Mouse (Mus musculus) limb, embryonic 12.5 days (tissue): ENCODE measurements around the gene Mical3. TPM values are rescaled to one million over a fixed set of nuclear protein-coding genes. Genes with fewer than 3 reads are reported as not detected.

Experiments used
- ATAC-seq: fragments of 200-750 bp; cut with Nextera tagmentation; 2 replicates; pipeline ENCODE4 v1.8.0; 2017; ENCODE audit warnings: low read depth, moderate TSS enrichment; ENCODE audit not compliant: insufficient number of reproducible peaks, insufficient read depth, low FRiP score, low TSS enrichment
- H3K27ac ChIP-seq: fragments of 300-500 bp; sonication (generic); 2 replicates; pipeline ENCODE4 v1.5.1; 2016; ENCODE audit warnings: mild to moderate bottlenecking, moderate library complexity
- H3K27me3 ChIP-seq: fragments of 300-500 bp; sonication (generic); 2 replicates; pipeline ENCODE4 v1.6.1; 2016; ENCODE audit warnings: mild to moderate bottlenecking, moderate library complexity
- H3K36me3 ChIP-seq: fragments of 300-500 bp; sonication (generic); 2 replicates; pipeline ENCODE4 v1.6.1; 2016; ENCODE audit warnings: mild to moderate bottlenecking, moderate library complexity
- H3K4me1 ChIP-seq: fragments of 300-500 bp; sonication (generic); replicated peaks from 2 replicates; pipeline ENCODE4 v1.6.1; 2016
- H3K4me2 ChIP-seq: fragments of 300-500 bp; sonication (generic); 2 replicates; pipeline ENCODE4 v1.6.1; 2016; ENCODE audit warnings: mild to moderate bottlenecking, moderate library complexity
- H3K4me3 ChIP-seq: fragments of 300-500 bp; sonication (generic); replicated peaks from 2 replicates; pipeline ENCODE4 v1.5.1; 2016; ENCODE audit warnings: mild to moderate bottlenecking
- H3K9ac ChIP-seq: fragments of 300-500 bp; sonication (generic); replicated peaks from 2 replicates; pipeline ENCODE4 v1.6.1; 2016; ENCODE audit warnings: mild to moderate bottlenecking, moderate library complexity
- H3K9me3 ChIP-seq: fragments of 300-500 bp; sonication (generic); 2 replicates; pipeline ENCODE4 v1.6.1; 2016; ENCODE audit warnings: mild to moderate bottlenecking, moderate library complexity
- WGBS: fragments of 180-500 bp; shearing (Covaris S2); methylation state at CpG from one replicate; pipeline ENCODE4 v1.1.7; 2016; 5-methylcytosine and 5-hydroxymethylcytosine counted together
- polyA plus RNA-seq: library from polyadenylated mRNA; unstranded; fragments of >200 nt; fragmentation: Nextera tagmentation; extraction: Ambion mirVana; gene quantifications from 2 replicates; pipeline ENCODE4 v1.2.1, GENCODE M21; 2016

Mical3 gene
- polyA plus RNA-seq, 1 experiment from 2014 or later = 10.8 TPM

DNA sequence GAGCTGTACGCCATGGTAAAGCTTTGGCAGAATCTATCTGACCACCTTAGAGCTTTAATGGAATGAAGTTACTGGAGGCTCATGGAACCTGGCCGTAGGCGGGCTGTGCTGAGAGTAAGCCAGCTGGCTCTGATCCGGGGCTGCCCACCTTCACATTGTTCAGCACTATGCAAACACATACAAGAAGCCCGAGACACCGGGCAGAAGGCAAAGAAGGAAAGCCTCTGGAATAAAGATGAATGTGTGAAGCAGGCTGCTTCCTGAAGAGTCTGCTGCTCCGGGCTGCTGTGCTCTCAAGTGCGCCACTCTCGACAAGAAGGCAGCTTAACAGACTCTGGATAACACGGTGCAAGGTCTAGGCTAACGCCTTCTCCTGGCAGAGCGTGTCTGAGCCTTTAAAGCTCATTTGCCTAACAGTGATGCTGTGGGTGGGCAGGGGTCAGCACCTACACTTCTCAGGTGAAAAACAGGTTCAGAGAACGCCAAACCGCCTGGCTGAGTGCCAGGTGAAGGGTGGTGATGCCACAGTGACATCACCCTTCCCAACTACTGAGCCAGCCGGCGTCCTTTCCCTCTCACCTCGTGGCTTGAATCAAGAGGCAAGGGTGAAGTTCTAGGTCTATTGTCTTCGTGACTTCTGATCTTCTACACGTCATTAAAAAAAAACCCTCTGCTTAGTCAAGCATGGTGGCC is 100.8 kb downstream of the Mical3 start:
- Histone ChIP-seq H3K4me2 (no peak overlapping the region), H3K36me3 (peaks cover 72% of the 10 kb centered on the region), H3K4me3 (no peak overlapping the region), H3K9ac (no peak overlapping the region), H3K27ac (no peak overlapping the region), H3K27me3 (no peaks in the 10 kb centered on the region), H3K4me1 (peaks cover 29% of the 10 kb centered on the region), H3K9me3 (no peaks in the 10 kb centered on the region)
- no peak for ATAC-seq
- 91% methylated on average over 19 of the region's 19 CpGs for WGBS

DNA sequence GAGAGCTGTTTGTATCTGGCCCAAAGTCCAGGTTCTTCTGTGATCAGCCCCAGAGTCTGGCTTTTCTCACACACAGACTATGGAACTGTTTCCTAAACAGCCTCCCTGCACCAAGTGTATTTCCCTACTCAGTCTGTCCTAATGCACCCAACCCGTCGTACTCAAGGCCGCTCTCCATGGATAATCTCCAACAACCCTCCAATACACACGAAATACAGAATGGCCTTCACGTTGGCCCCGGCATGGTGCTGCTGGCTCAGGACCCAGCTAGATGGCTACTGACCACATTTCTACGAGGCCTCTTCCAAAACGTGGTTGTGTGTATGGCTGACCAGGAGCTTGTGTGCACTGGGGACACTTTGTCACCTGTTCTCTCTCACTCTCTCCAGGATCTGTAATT is 102.3 kb downstream of the Mical3 start:
- H3K9me3 ChIP-seq = no peaks in the 10 kb centered on the region
- H3K4me2 ChIP-seq = no peak overlapping the region
- peaks cover 69% of the 10 kb centered on the region for H3K36me3 ChIP-seq
- H3K27me3 ChIP-seq = no peaks in the 10 kb centered on the region
- 90% methylated on average over 8 of the region's 8 CpGs for WGBS
- no peak overlapping the region for H3K9ac ChIP-seq
- H3K27ac ChIP-seq = no peak overlapping the region
- H3K4me1 ChIP-seq = peaks cover 32% of the 10 kb centered on the region
- no peak for ATAC-seq
- no peak overlapping the region for H3K4me3 ChIP-seq

DNA sequence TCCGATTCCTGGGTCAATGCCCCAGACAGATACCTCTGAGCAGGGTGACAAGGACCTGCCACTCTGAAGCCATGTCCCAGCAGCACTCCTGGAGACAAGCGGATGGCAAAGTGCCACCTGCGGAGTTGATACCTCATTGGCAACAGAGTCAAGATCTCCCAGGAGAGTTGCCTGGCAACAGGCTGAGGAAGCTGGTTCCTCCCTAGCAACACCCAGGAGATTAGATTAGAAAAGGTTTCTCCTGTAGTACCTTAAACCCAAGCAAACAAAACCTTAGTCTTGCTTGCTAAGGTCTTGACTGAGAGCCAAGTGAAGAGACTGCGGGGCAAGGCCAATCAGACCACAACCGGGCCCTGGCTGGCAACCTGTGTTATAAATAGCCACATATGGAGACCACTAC is 103.5 kb downstream of the Mical3 start:
- H3K27ac ChIP-seq = no peak overlapping the region
- ATAC-seq = no peak
- 78% methylated on average over 5 of the region's 5 CpGs for WGBS

DNA sequence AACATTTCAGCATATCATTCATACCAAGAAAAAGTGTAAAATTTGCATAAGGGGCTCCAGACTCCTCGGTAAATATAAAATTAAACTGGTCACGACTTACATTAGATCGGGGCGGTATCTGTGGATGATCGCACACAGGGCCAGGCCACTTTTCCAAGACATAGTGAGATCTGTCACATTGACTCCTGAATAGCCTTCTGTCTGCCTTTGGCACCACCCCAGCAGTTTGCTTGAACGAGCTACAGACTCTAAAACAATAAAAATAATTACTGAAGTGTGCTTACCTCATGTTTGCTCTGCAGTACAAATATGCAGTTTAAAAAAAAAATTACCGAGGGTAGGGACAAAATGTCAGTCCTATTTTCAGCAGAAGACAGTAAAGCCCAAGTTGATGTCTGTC is 103.9 kb downstream of the Mical3 start:
- H3K27ac ChIP-seq = peak overlapping the region; percentile 8; the same call in 1 of the 2 replicates
- no peak for ATAC-seq
- H3K4me2 ChIP-seq = no peak overlapping the region
- H3K27me3 ChIP-seq = no peaks in the 10 kb centered on the region
- H3K9me3 ChIP-seq = no peaks in the 10 kb centered on the region
- no peak overlapping the region for H3K9ac ChIP-seq
- H3K4me1 ChIP-seq = peaks cover 32% of the 10 kb centered on the region
- WGBS = 70% methylated on average over 7 of the region's 7 CpGs
- H3K36me3 ChIP-seq = peaks cover 62% of the 10 kb centered on the region
- H3K4me3 ChIP-seq = no peak overlapping the region

More for the DNA sequence above, 103.5 kb downstream of the Mical3 start:
- H3K4me3 ChIP-seq = no peak overlapping the region
- H3K27me3 ChIP-seq = no peaks in the 10 kb centered on the region
- no peak overlapping the region; the same call in 1 of the 2 replicates for H3K9ac ChIP-seq
- H3K36me3 ChIP-seq = peaks cover 62% of the 10 kb centered on the region
- H3K4me2 ChIP-seq = no peak overlapping the region
- peaks cover 32% of the 10 kb centered on the region for H3K4me1 ChIP-seq
- H3K9me3 ChIP-seq = no peaks in the 10 kb centered on the region

DNA sequence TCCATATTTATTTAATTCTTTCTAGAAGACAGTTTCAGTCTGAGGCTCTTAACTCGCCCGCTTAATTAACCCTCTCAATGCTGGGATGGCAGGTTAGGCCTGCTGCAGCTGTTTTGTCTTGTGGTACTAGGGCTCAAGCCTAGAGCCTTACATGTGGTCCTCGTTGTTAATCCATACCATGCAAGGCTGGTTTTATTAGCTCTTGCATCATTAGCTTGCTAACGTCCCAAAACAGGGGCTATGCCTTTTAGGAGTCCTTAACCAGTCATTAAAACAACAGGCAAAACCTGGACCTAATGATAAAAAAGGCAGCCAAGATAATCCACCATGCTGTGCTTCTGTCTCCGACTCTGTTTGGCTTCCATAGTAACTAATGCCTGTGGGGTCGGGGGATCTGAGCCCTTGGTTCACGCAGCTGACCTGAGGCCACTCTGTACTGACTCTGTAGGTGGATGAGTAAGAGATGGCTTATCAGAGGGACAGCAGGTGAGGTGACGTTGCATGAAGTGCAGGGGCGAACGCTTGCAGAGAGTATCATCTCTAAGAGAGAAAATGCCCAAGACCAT is 104.7 kb downstream of the Mical3 start:
- no peaks in the 10 kb centered on the region for H3K9me3 ChIP-seq
- H3K4me3 ChIP-seq = no peak overlapping the region
- 31% methylated on average over 10 of the region's 10 CpGs for WGBS
- peak overlapping the region; percentile 8 for H3K27ac ChIP-seq
- peaks cover 62% of the 10 kb centered on the region for H3K36me3 ChIP-seq
- H3K27me3 ChIP-seq = no peaks in the 10 kb centered on the region
- ATAC-seq = peak; percentile 57
- peak overlapping the region; percentile 6; the same call in 1 of the 2 replicates for H3K4me2 ChIP-seq
- H3K9ac ChIP-seq = no peak overlapping the region
- H3K4me1 ChIP-seq = peaks cover 32% of the 10 kb centered on the region

DNA sequence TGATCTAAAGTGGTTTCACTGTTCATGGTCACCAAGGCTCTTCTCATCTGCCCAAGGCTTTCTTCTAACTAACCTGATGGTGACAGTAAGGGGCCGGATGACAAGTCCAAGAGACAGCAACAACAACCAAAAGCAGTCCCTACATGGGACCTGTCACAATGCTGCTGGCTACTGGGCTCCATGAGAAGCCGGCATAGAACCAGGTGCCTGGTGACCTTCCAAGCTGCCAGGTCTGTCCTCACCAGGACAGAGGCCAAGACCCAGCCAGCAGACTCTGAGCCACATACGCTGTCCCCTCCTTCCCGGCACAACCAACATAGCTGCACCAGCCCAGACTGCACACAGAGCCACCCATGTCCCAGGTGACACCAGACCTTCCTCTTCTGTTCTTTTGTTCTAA is 112.7 kb downstream of the Mical3 start:
- WGBS = 95% methylated on average over 4 of the region's 4 CpGs
- H3K4me1 ChIP-seq = peaks cover 6% of the 10 kb centered on the region; the same call in 1 of the 2 replicates
- no peak overlapping the region for H3K4me3 ChIP-seq
- peaks cover 50% of the 10 kb centered on the region for H3K36me3 ChIP-seq
- ATAC-seq = no peak
- H3K9me3 ChIP-seq = no peaks in the 10 kb centered on the region
- H3K9ac ChIP-seq = no peak overlapping the region
- no peaks in the 10 kb centered on the region for H3K27me3 ChIP-seq
- H3K27ac ChIP-seq = no peak overlapping the region
- no peak overlapping the region for H3K4me2 ChIP-seq

DNA sequence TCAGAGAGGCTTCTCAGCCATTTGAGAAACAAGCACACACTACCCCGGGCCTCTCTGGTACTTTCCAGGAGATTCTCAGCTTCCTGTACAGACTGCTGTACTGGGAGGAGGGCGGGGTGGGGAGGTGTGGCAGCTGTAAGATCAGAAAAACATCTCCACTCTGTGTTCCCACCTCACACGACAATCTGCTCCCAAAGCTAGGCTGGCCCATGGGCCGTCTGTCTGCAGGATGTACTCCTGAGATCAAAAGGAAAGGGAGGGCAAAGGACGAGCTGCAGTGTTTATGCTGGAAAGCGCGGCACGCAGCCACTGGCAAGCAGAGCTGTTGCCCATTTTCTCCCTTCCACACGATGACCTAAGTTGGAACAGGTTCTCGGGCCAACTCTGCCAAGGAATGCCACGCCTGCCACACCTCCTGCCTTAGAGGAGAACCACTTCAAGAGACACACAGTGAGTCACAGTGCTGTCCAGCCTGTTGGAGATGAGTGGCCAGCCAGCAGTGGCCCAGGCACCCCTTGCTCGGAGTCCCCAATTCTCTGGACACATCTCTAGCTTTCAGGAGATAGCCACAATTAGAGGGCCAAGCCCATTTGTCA is 113.3 kb downstream of the Mical3 start:
- Histone ChIP-seq H3K4me3 (no peak overlapping the region), H3K27ac (no peak overlapping the region), H3K36me3 (peaks cover 54% of the 10 kb centered on the region), H3K4me2 (no peak overlapping the region), H3K27me3 (no peaks in the 10 kb centered on the region), H3K4me1 (peaks cover 6% of the 10 kb centered on the region; the same call in 1 of the 2 replicates), H3K9ac (no peak overlapping the region), H3K9me3 (no peaks in the 10 kb centered on the region)
- no peak for ATAC-seq
- WGBS = 54% methylated on average over 12 of the region's 12 CpGs

DNA sequence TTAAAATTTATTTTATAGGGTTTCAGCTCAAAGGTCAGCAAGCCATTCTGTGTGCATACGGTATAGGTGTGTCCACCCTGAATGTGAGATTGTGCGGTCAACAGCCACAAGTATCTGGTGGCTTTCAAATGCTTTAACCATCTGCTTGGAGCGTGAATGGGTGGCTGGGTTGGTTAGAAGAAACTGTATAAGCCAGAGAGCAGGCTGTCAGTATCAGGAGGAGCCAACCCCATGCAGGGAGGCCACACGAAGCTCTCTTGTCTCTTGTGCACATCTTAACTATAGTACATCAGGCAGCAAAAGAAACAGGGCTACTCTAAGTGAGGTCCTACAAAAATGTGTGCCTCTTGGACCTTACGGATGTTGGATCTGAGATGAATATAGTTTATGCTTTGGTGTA is 114.7 kb downstream of the Mical3 start:
- H3K9me3 ChIP-seq = no peaks in the 10 kb centered on the region
- H3K27ac ChIP-seq = no peak overlapping the region
- H3K36me3 ChIP-seq = peaks cover 47% of the 10 kb centered on the region
- no peak overlapping the region for H3K4me3 ChIP-seq
- no peak for ATAC-seq
- 74% methylated on average over 5 of the region's 5 CpGs for WGBS
- no peak overlapping the region for H3K9ac ChIP-seq
- no peak overlapping the region for H3K4me2 ChIP-seq
- no peaks in the 10 kb centered on the region for H3K27me3 ChIP-seq
- H3K4me1 ChIP-seq = peaks cover 6% of the 10 kb centered on the region; the same call in 1 of the 2 replicates

DNA sequence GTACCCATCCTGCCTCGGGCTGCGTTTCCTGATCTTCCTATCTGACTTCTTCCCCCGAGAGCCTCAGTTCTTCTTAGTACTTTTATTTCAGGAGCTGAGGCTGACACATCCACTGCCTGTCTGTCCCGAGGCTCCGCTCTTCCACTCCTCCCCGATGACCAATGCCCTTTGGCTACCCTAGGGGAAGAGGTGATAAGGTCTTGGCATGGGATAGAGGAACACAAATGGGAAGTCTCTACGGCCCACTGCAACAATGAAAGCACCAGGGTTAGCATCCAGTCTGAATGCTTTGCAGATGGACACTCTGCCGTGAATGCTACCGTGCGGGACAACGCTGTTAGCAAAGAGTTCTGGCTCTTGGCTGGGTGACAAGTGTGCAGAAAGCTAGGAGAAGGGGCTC is 116.5 kb downstream of the Mical3 start:
- Histone ChIP-seq H3K4me3 (no peak overlapping the region), H3K4me1 (peaks cover 6% of the 10 kb centered on the region; the same call in 1 of the 2 replicates), H3K27ac (no peak overlapping the region), H3K4me2 (no peak overlapping the region), H3K27me3 (no peaks in the 10 kb centered on the region), H3K36me3 (peaks cover 36% of the 10 kb centered on the region), H3K9me3 (no peaks in the 10 kb centered on the region), H3K9ac (no peak overlapping the region)
- 90% methylated on average over 11 of the region's 11 CpGs for WGBS
- ATAC-seq = no peak

DNA sequence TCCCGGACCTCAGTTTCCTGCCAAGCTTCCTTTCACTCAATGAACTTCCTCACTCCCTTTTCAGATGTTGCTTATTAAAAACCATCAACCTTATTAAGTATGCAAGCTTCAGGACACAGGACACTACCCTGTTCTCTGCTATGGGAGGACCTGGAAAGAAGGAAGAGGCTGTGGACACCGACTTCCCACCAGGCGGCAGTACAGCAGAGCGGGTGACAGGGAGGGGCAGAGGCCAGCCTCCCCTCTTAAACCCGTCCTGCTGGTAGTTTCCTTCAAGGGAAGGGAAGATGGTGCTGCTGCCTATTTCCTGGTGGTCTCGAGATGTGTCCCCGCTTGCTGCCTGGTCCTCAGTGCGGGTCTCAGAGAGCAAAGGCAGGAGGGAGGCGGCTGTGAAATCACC is 117.0 kb downstream of the Mical3 start:
- 48% methylated on average over 9 of the region's 9 CpGs for WGBS
- ATAC-seq = no peak
- Histone ChIP-seq H3K4me1 (peaks cover 6% of the 10 kb centered on the region; the same call in 1 of the 2 replicates), H3K9me3 (no peaks in the 10 kb centered on the region), H3K4me2 (no peak overlapping the region), H3K4me3 (no peak overlapping the region), H3K36me3 (peaks cover 38% of the 10 kb centered on the region), H3K9ac (no peak overlapping the region), H3K27me3 (no peaks in the 10 kb centered on the region), H3K27ac (no peak overlapping the region)

DNA sequence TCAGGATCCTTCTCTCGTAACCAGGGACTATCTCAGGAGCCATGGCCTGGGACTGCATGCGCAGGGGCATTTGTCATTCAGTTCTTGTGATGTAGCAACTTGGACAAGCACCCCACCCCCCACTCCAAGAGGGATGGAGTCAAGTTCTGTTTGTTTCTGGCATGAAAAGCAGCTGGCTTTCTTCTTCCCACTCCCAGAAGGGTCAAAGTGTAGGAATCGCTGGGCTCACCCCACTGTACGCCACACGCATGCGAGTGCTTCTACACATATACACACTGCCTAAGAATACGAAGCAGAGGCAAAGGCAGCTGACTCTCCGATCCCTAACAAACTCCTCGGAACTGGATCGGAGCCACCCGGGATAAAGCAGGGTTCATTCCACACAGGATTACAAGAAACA is 119.1 kb downstream of the Mical3 start:
- Histone ChIP-seq H3K36me3 (peaks cover 50% of the 10 kb centered on the region), H3K27me3 (no peaks in the 10 kb centered on the region), H3K4me2 (no peak overlapping the region), H3K9me3 (no peaks in the 10 kb centered on the region), H3K4me1 (no peaks in the 10 kb centered on the region), H3K4me3 (no peak overlapping the region), H3K27ac (no peak overlapping the region), H3K9ac (no peak overlapping the region)
- ATAC-seq = no peak
- whole genome bisulfite sequencing = 86% methylated on average over 11 of the region's 11 CpGs
